Mouse (Mus musculus): ENCODE data around the gene Ttll11. TPM values are rescaled to one million over a fixed set of nuclear protein-coding genes. Genes with fewer than 3 reads are reported as not detected.

Ttll11 gene
- polyA plus RNA-seq, 1 experiment from 2014 or later: 6.1 TPM

DNA sequence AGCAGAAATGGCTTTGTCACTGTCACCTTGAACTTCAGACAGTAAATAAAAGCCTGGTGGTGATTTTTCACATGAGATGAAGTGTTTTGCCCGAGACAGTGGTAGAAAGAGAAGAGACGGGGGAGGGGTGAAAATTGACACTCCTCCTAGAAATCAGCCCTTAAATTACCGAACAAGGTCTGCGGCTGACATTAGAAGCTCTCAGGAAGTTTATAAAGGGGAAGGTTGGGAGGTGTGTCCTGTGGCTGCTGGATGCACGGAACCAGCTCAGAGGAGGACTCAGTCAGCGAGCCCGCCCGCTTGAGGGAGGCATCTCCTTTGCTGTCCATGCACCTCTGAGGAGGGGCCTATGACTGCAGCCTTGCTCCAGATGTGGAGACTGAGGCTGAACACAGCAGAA is 181.7 kb downstream of the Ttll11 start:
- no peaks in the 10 kb centered on the region for H3K27me3 ChIP-seq (ENCODE audit: control insufficient read depth, insufficient read depth, low read length)
- no peak overlapping the region for H3K4me2 ChIP-seq (ENCODE audit: low read depth, low read length)
- H3K4me1 ChIP-seq (ENCODE audit: control insufficient read depth, insufficient read depth, low read length): 0 out of 2 replicates have a peak, but pooled peaks cover 3% of the 10 kb centered on the region
- no peak overlapping the region for H3K9ac ChIP-seq (replicated peaks; ENCODE audit: low read depth, low read length)
- no peaks in the 10 kb centered on the region for H3K9me3 ChIP-seq (ENCODE audit: control insufficient read depth, low read length)
- H3K27ac ChIP-seq (ENCODE audit: low read depth, low read length): no peak overlapping the region
- H3K4me3 ChIP-seq (ENCODE audit: low read depth, low read length): no peak overlapping the region
- H3K36me3 ChIP-seq (ENCODE audit: control insufficient read depth, insufficient read depth, low read length): no peaks in the 10 kb centered on the region
- 73% methylated on average over 8 of the region's 8 CpGs for WGBS
- no peak for ATAC-seq (ENCODE audit: low read depth)

DNA sequence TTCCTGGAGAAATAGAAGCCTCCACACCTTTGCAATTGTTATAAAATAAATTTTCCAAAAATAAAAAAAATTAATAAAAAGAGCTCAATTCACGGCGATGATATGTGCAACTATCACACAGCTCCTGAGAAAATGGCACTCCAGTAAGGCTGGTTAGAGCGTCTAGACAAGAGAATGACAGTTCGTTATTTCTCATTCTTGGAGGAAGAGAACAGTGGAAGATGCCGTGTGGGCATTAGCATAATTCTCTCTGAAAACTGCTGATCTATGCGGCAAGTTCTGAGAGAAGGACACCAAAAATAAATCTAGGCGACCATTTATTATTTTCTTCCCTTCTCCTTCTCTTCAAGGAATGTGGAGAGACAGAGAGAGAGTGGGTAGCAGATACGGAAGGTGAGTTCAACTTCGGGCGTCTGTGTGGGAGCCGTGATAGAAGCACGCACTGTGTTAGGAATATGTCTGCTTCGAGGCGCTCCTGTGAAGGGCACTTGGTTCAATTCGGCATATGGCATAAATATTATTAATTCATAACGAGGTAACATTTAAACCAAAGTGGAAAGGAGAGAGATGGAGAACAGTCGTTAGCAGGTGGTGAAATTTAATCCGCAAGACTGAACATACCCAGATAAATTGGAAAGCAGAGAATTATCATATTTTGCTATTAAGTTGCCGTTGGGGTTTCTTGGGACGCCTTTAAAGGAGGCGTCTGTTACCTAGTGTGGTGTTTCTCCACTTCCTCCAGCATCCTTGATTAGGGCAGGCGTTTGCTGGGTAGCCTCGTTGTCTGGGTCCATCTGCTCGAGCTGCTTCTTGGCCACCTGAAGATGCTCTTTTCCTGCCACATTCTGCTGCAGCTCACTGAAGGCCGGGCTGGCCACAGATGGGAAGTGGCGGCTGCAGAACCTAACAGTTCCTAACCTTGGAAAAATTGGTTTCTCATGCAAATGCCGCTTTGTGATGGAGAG is 190.1 kb downstream of the Ttll11 start:
- H3K9me3 ChIP-seq (ENCODE audit: control insufficient read depth, low read length): no peaks in the 10 kb centered on the region
- no peak for ATAC-seq (ENCODE audit: low read depth)
- H3K9ac ChIP-seq (replicated peaks; ENCODE audit: low read depth, low read length): no peak overlapping the region
- H3K4me2 ChIP-seq (ENCODE audit: low read depth, low read length): no peak overlapping the region
- H3K36me3 ChIP-seq (ENCODE audit: control insufficient read depth, insufficient read depth, low read length): no peaks in the 10 kb centered on the region
- 77% methylated on average over 27 of the region's 27 CpGs for WGBS
- H3K27ac ChIP-seq (ENCODE audit: low read depth, low read length): no peak overlapping the region
- H3K4me3 ChIP-seq (ENCODE audit: low read depth, low read length): no peak overlapping the region
- H3K27me3 ChIP-seq (ENCODE audit: control insufficient read depth, insufficient read depth, low read length): no peaks in the 10 kb centered on the region
- H3K4me1 ChIP-seq (ENCODE audit: control insufficient read depth, insufficient read depth, low read length): peaks cover 7% of the 10 kb centered on the region; the same call in 1 of the 2 replicates

GRCm38 (mm10) chr2:35785877-35786276 is 193.8 kb downstream of the Ttll11 start:
- Histone ChIP-seq H3K36me3 (ENCODE audit: control insufficient read depth, insufficient read depth, low read length) (no peaks in the 10 kb centered on the region), H3K27ac (ENCODE audit: low read depth, low read length) (no peak overlapping the region), H3K9ac (replicated peaks; ENCODE audit: low read depth, low read length) (no peak overlapping the region), H3K4me2 (ENCODE audit: low read depth, low read length) (no peak overlapping the region), H3K4me3 (ENCODE audit: low read depth, low read length) (no peak overlapping the region), H3K4me1 (ENCODE audit: control insufficient read depth, insufficient read depth, low read length) (peaks cover 7% of the 10 kb centered on the region; the same call in 1 of the 2 replicates), H3K9me3 (ENCODE audit: control insufficient read depth, low read length) (no peaks in the 10 kb centered on the region), H3K27me3 (ENCODE audit: control insufficient read depth, insufficient read depth, low read length) (no peaks in the 10 kb centered on the region)
- WGBS: 92% methylated on average over 7 of the region's 7 CpGs
- no peak for ATAC-seq (ENCODE audit: low read depth)

- H3K9me3 ChIP-seq (ENCODE audit: control insufficient read depth, low read length): no peaks in the 10 kb centered on the region
- no peak overlapping the region for H3K9ac ChIP-seq (replicated peaks; ENCODE audit: low read depth, low read length)
- H3K36me3 ChIP-seq (ENCODE audit: control insufficient read depth, insufficient read depth, low read length): no peaks in the 10 kb centered on the region
- H3K4me1 ChIP-seq (ENCODE audit: control insufficient read depth, insufficient read depth, low read length): no peaks in the 10 kb centered on the region
- H3K4me3 ChIP-seq (ENCODE audit: low read depth, low read length): no peak overlapping the region
- H3K4me2 ChIP-seq (ENCODE audit: low read depth, low read length): no peak overlapping the region
- no peaks in the 10 kb centered on the region for H3K27me3 ChIP-seq (ENCODE audit: control insufficient read depth, insufficient read depth, low read length)
- no peak for ATAC-seq (ENCODE audit: low read depth)
- H3K27ac ChIP-seq (ENCODE audit: low read depth, low read length): no peak overlapping the region
- WGBS: 55% methylated on average over 10 of the region's 10 CpGs
Observed at GRCm38 (mm10) chr2:35783368-35783767, 196.3 kb downstream of the Ttll11 start.

- 88% methylated on average over 5 of the region's 5 CpGs for WGBS
- Histone ChIP-seq H3K36me3 (ENCODE audit: control insufficient read depth, insufficient read depth, low read length) (no peaks in the 10 kb centered on the region), H3K4me1 (ENCODE audit: control insufficient read depth, insufficient read depth, low read length) (no peaks in the 10 kb centered on the region), H3K27ac (ENCODE audit: low read depth, low read length) (no peak overlapping the region), H3K9me3 (ENCODE audit: control insufficient read depth, low read length) (no peaks in the 10 kb centered on the region), H3K27me3 (ENCODE audit: control insufficient read depth, insufficient read depth, low read length) (no peaks in the 10 kb centered on the region), H3K4me3 (ENCODE audit: low read depth, low read length) (no peak overlapping the region), H3K9ac (replicated peaks; ENCODE audit: low read depth, low read length) (no peak overlapping the region), H3K4me2 (ENCODE audit: low read depth, low read length) (no peak overlapping the region)
- no peak for ATAC-seq (ENCODE audit: low read depth)
Observed at GRCm38 (mm10) chr2:35779266-35779665, 200.4 kb downstream of the Ttll11 start.

- Histone ChIP-seq H3K9me3 (ENCODE audit: control insufficient read depth, low read length) (no peaks in the 10 kb centered on the region), H3K27me3 (ENCODE audit: control insufficient read depth, insufficient read depth, low read length) (no peaks in the 10 kb centered on the region), H3K9ac (replicated peaks; ENCODE audit: low read depth, low read length) (no peak overlapping the region), H3K4me3 (ENCODE audit: low read depth, low read length) (no peak overlapping the region), H3K4me2 (ENCODE audit: low read depth, low read length) (no peak overlapping the region), H3K27ac (ENCODE audit: low read depth, low read length) (no peak overlapping the region), H3K36me3 (ENCODE audit: control insufficient read depth, insufficient read depth, low read length) (no peaks in the 10 kb centered on the region), H3K4me1 (ENCODE audit: control insufficient read depth, insufficient read depth, low read length) (no peaks in the 10 kb centered on the region)
- WGBS: 90% methylated on average over 9 of the region's 9 CpGs
- no peak for ATAC-seq (ENCODE audit: low read depth)
Observed at GRCm38 (mm10) chr2:35776935-35777334, 202.8 kb downstream of the Ttll11 start.

GRCm38 (mm10) chr2:35775651-35776055 is 204.1 kb downstream of the Ttll11 start:
- 61% methylated on average over 5 of the region's 5 CpGs for WGBS
- no peak overlapping the region for H3K27ac ChIP-seq (ENCODE audit: low read depth, low read length)
- no peaks in the 10 kb centered on the region for H3K9me3 ChIP-seq (ENCODE audit: control insufficient read depth, low read length)
- no peaks in the 10 kb centered on the region for H3K27me3 ChIP-seq (ENCODE audit: control insufficient read depth, insufficient read depth, low read length)
- no peak overlapping the region for H3K4me2 ChIP-seq (ENCODE audit: low read depth, low read length)
- ATAC-seq (ENCODE audit: low read depth): no peak
- H3K4me1 ChIP-seq (ENCODE audit: control insufficient read depth, insufficient read depth, low read length): no peaks in the 10 kb centered on the region
- H3K4me3 ChIP-seq (ENCODE audit: low read depth, low read length): no peak overlapping the region
- H3K36me3 ChIP-seq (ENCODE audit: control insufficient read depth, insufficient read depth, low read length): no peaks in the 10 kb centered on the region
- no peak overlapping the region for H3K9ac ChIP-seq (replicated peaks; ENCODE audit: low read depth, low read length)

DNA sequence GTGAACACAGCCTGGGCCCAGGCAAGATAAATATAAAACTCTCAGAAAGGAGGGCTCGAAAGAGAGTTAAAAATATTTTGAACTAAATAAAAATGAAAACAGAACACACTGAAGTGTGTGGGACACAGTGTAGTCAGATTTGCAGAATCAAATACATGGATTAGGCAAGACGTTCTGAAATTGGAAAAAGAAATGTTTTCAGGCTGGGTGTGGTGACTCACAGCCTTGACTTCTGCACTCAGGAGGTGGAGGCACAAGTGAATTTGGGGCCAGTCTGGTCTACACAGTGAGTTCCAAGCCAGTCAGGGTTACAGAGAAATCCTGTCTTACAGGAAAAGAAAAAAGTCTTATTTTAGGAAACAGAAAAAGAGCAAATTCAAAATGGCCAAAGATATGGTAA is 209.2 kb downstream of the Ttll11 start:
- no peak for ATAC-seq (ENCODE audit: low read depth)
- H3K36me3 ChIP-seq (ENCODE audit: control insufficient read depth, insufficient read depth, low read length): no peaks in the 10 kb centered on the region
- no peak overlapping the region for H3K4me3 ChIP-seq (ENCODE audit: low read depth, low read length)
- no peaks in the 10 kb centered on the region for H3K9me3 ChIP-seq (ENCODE audit: control insufficient read depth, low read length)
- H3K4me2 ChIP-seq (ENCODE audit: low read depth, low read length): no peak overlapping the region
- H3K27ac ChIP-seq (ENCODE audit: low read depth, low read length): no peak overlapping the region
- 93% methylated on average over 2 of the region's 2 CpGs for WGBS
- H3K9ac ChIP-seq (replicated peaks; ENCODE audit: low read depth, low read length): no peak overlapping the region
- no peaks in the 10 kb centered on the region for H3K27me3 ChIP-seq (ENCODE audit: control insufficient read depth, insufficient read depth, low read length)
- peaks cover 12% of the 10 kb centered on the region; the same call in 1 of the 2 replicates for H3K4me1 ChIP-seq (ENCODE audit: control insufficient read depth, insufficient read depth, low read length)

GRCm38 (mm10) chr2:35769398-35769797 is 210.3 kb downstream of the Ttll11 start:
- H3K9me3 ChIP-seq (ENCODE audit: control insufficient read depth, low read length): no peaks in the 10 kb centered on the region
- no peak for ATAC-seq (ENCODE audit: low read depth)
- no peak overlapping the region for H3K4me3 ChIP-seq (ENCODE audit: low read depth, low read length)
- H3K27me3 ChIP-seq (ENCODE audit: control insufficient read depth, insufficient read depth, low read length): no peaks in the 10 kb centered on the region
- H3K4me2 ChIP-seq (ENCODE audit: low read depth, low read length): no peak overlapping the region
- H3K9ac ChIP-seq (replicated peaks; ENCODE audit: low read depth, low read length): no peak overlapping the region
- WGBS: 82% methylated on average over 12 of the region's 12 CpGs
- H3K36me3 ChIP-seq (ENCODE audit: control insufficient read depth, insufficient read depth, low read length): no peaks in the 10 kb centered on the region
- H3K27ac ChIP-seq (ENCODE audit: low read depth, low read length): no peak overlapping the region
- peaks cover 12% of the 10 kb centered on the region; the same call in 1 of the 2 replicates for H3K4me1 ChIP-seq (ENCODE audit: control insufficient read depth, insufficient read depth, low read length)

Measured in neural tube, embryonic 14.5 days (tissue).